In the genomic region with DNA sequence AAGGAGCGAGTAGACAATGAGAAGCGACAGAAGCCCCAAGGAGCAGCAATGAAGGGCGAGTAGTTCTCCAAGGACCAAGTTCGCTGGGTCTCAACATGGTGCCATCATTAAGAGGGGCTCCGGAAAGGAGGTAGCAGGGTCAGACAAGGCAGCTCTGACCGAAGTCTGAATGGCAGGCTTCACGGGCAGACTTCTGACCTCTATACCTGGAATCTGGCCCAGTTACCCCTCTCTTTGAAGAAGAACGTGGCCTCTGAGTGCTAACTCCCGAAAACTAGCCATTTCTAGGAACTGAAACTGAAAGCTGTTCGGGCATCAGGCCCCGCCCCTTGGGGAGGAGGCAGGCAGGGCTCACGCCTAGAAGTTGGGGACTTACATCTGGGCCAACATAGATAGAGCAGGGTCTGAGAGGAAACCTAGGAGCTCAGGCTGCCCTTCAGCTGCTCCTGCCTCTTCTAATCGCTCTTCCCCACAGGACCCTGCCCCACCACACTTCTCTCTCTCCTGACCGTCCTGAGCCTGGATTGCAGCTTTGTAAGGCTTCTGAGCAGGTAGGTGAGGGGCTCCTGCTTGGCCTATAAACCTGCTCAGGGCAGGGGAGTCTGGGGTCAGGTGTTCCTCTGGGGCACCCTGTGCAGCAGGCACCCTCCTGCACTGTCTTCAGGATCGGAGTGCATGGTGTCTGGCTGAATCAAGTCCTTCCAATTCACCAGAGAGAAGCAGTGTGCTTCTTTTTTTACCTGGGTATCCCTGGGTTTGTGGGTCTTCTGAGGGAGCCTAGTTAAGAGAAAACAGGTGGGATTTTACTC, we compare ENCODE assay signal across 8 mouse cellular contexts. TPM values are rescaled to one million over a fixed set of nuclear protein-coding genes. Genes with fewer than 3 reads are reported as not detected.
A peak's percentile ranks its signal among the peaks of the same experiment; 100 is the strongest.
DNase-seq lines count a peak whose midpoint lies in the region; ATAC-seq and TF ChIP-seq lines count a peak whose summit lies in the region.
"Not testable (repeated sequence)": the region's sequence is repeated elsewhere in the genome, so short reads cannot be mapped to it uniquely, and the experiment has no call there.

A gene (plus strand): TSS at position 328 of the 809 bp plus-strand sequence.
A gene (plus strand): TSS at position 390 of the 809 bp plus-strand sequence.

- peak within 1 kb of the TSS; percentile 45 for H3K9ac ChIP-seq in hindbrain, embryonic 14.5 days

- peak within 1 kb of the TSS; percentile 95 for H3K4me3 ChIP-seq in gastrocnemius, adult 2 months
- peak within 1 kb of the TSS; percentile 32 for H3K4me3 ChIP-seq in hindbrain, embryonic 14.5 days (replicated peaks; ENCODE audit: low read length)
- peak within 1 kb of the TSS; percentile 53 for H3K4me3 ChIP-seq in macrophage (ENCODE audit: inconsistent target)

- WGBS in hindbrain, embryonic 14.5 days: 9% methylated on average over 13 of the region's 15 CpGs
- WGBS in macrophage (ENCODE audit: missing documents): 3% methylated on average over 10 of the region's 15 CpGs

- not testable (repeated sequence) for TF ChIP-seq CTCF in gastrocnemius, adult 2 months (IDR thresholded peaks at IDR 0.05)

- DNase-seq in MEL-GATA-1-ER (ENCODE audit: extremely low read depth, low read depth): peak; percentile 36
- DNase-seq in cerebellum, postnatal 36 days: peak; percentile 22 to 29
- peak; percentile 85 for DNase-seq in gastrocnemius, adult 2 months
- peak; percentile 47 for DNase-seq in hindbrain, embryonic 14.5 days (ENCODE audit: low spot score)
- DNase-seq in left cerebral cortex, adult 18-20 months (ENCODE audit: low spot score in 2 of 2): peak; percentile 54 to 55
- peak; percentile 27 for DNase-seq in retina, embryonic 14.5 days (ENCODE audit: low spot score)
- DNase-seq in thymus, postnatal 36 days: peak; percentile 88 to 89

- not testable (repeated sequence) for H3K9me3 ChIP-seq in hindbrain, embryonic 14.5 days (ENCODE audit: control insufficient read depth, low read length)

- peaks cover 28% of the 10 kb centered on the region for H3K79me2 ChIP-seq in macrophage (ENCODE audit: inconsistent target)

- peak within 1 kb of the TSS; percentile 55 for H3K4me2 ChIP-seq in hindbrain, embryonic 14.5 days (replicated peaks)

- H3K27ac ChIP-seq in gastrocnemius, adult 2 months: peak within 1 kb of the TSS; percentile 95
- H3K27ac ChIP-seq in hindbrain, embryonic 14.5 days: not testable (repeated sequence)
- peak within 1 kb of the TSS; percentile 89 for H3K27ac ChIP-seq in macrophage

- intact Hi-C loops in gastrocnemius, adult 2 months (cut with DNase I): not testable (repeated sequence)

- not testable (repeated sequence) for H3K36me3 ChIP-seq in hindbrain, embryonic 14.5 days (replicated peaks; ENCODE audit: control insufficient read depth, insufficient read depth)
- H3K36me3 ChIP-seq in macrophage (ENCODE audit: inconsistent target): peaks cover 19% of the 10 kb centered on the region; the same call in 1 of the 2 replicates

- H3K4me1 ChIP-seq in hindbrain, embryonic 14.5 days (replicated peaks; ENCODE audit: control insufficient read depth, insufficient read depth, low read length): not testable (repeated sequence)

- ATAC-seq in hindbrain, embryonic 14.5 days (ENCODE audit: low FRiP score): not testable (repeated sequence)

- H3K27me3 ChIP-seq in hindbrain, embryonic 14.5 days (ENCODE audit: control insufficient read depth, insufficient read depth, low read length): not testable (repeated sequence)

RNA-seq across cellular contexts. Expression of the first gene that starts in this region (rescaled TPM):
- 1 to 10 TPM; 6.5 to 9.7 TPM for total RNA-seq in gastrocnemius, adult 2 months (2021)
- polyA plus RNA-seq in hindbrain, embryonic 14.5 days (2014; fragmentation: Nextera tagmentation; extraction: Ambion mirVana): 1.5 and 2.4 TPM in 2 replicates
- 1 to 10 TPM; 3.8 to 5.4 TPM for total RNA-seq in left cerebral cortex, adult 18-20 months (2021)
- total RNA-seq in macrophage (2018; cell fraction: chromatin; rRNA removed): 100 to 1,000 TPM in 1 of 26 experiments, 10 to 100 TPM in 17, 1 to 10 TPM in 8; 3.2 to 240 (median 39.1) TPM
- 100 to 1,000 TPM in 14 of 26 experiments, 10 to 100 TPM in 12; 29.0 to 298 (median 166) TPM for total RNA-seq in macrophage (2018; cell fraction: cytosol; rRNA removed)
- 100 to 1,000 TPM in 15 of 26 experiments, 10 to 100 TPM in 11; 11.5 to 293 (median 127) TPM for total RNA-seq in macrophage (2018; cell fraction: nucleus; rRNA removed)
- 25.7 to 94.8 TPM (median 34.2 TPM) in 3 replicates for polyA plus RNA-seq in macrophage (2018)

RNA-seq across cellular contexts. Expression of the second gene that starts in this region (rescaled TPM):
- 10 to 100 TPM in 1 of 2 experiments, 1 to 10 TPM in 1; 8.7 to 14.6 TPM for total RNA-seq in gastrocnemius, adult 2 months (2021)
- 0.94 and 1.4 TPM in 2 replicates for polyA plus RNA-seq in hindbrain, embryonic 14.5 days (2014; fragmentation: Nextera tagmentation; extraction: Ambion mirVana)
- 1 to 10 TPM; 2.4 to 3.6 TPM for total RNA-seq in left cerebral cortex, adult 18-20 months (2021)
- total RNA-seq in macrophage (2018; cell fraction: chromatin; rRNA removed): 100 to 1,000 TPM in 4 of 26 experiments, 10 to 100 TPM in 20, 1 to 10 TPM in 2; 5.4 to 224 (median 59.7) TPM
- total RNA-seq in macrophage (2018; cell fraction: cytosol; rRNA removed): 100 to 1,000 TPM in 14 of 26 experiments, 10 to 100 TPM in 12; 30.0 to 238 (median 133) TPM
- 100 to 1,000 TPM in 15 of 26 experiments, 10 to 100 TPM in 11; 16.8 to 231 (median 146) TPM for total RNA-seq in macrophage (2018; cell fraction: nucleus; rRNA removed)
- 32.0 to 97.2 TPM (median 40.6 TPM) in 3 replicates for polyA plus RNA-seq in macrophage (2018)

Comparison
In these comparisons a context has a peak if more than half of its experiments do, and no peak if none do; other contexts are left out.
1. RNA of the second gene that starts in this region (polyA plus RNA-seq): 32.0 to 97.2 TPM in macrophage; 0.94 to 1.4 TPM in hindbrain, embryonic 14.5 days; every median in the first group is over 10 times any median in the second.
2. DNase-seq: peak in every context shown above with its lines; median percentile 88 in thymus, postnatal 36 days; 85 in gastrocnemius, adult 2 months; 54 in left cerebral cortex, adult 18-20 months; 47 in hindbrain, embryonic 14.5 days; 36 in MEL-GATA-1-ER; 27 in retina, embryonic 14.5 days; 26 in cerebellum, postnatal 36 days.
3. H3K4me3 ChIP-seq: peak in every context shown above with its lines; median percentile 95 in gastrocnemius, adult 2 months; 53 in macrophage; 32 in hindbrain, embryonic 14.5 days.